Mouse (Mus musculus): ENCODE measurements around the gene Igfbp7. TPM values are rescaled to one million over a fixed set of nuclear protein-coding genes. Genes with fewer than 3 reads are reported as not detected.

The Igfbp7 gene
- polyA plus RNA-seq, 1 experiment from 2014 or later = 35.3 TPM

DNA sequence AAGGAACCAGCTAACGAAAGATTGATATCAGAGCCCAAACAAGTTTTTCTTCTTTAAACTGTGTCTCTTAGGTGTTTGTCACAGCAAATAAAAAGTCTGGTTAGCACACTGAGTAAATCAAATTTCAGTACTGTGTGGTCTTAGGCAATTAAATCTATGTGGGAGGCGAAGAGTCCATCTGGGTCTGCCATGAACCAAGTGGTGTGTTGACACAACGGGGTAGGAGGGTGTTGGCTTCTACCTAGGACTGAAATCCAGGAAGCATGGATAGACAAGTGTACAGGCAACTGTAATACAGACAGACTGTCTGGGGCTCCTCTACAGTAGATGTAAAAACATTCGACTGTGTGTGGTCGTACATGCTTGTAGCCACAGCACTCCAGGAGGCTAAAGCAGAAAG is 38.4 kb downstream of the Igfbp7 start:
- no peaks in the 10 kb centered on the region; the same call in 1 of the 2 replicates for H3K27me3 ChIP-seq (ENCODE audit: control insufficient read depth, insufficient read depth, low read length)
- H3K4me1 ChIP-seq (ENCODE audit: control insufficient read depth, insufficient read depth, low read length) = no peaks in the 10 kb centered on the region
- no peaks in the 10 kb centered on the region for H3K36me3 ChIP-seq (ENCODE audit: control insufficient read depth, insufficient read depth, low read length)
- no peak overlapping the region for H3K4me3 ChIP-seq (ENCODE audit: low read depth, low read length)
- H3K27ac ChIP-seq (ENCODE audit: low read depth, low read length) = no peak overlapping the region
- no peak overlapping the region for H3K9ac ChIP-seq (ENCODE audit: low read depth, low read length)
- H3K9me3 ChIP-seq (replicated peaks; ENCODE audit: control insufficient read depth, low read length) = no peaks in the 10 kb centered on the region
- no peak for ATAC-seq (replicated peaks; ENCODE audit: insufficient number of reproducible peaks, low FRiP score, low TSS enrichment)
- H3K4me2 ChIP-seq = no peak overlapping the region
- WGBS (ENCODE audit: insufficient replicate concordance) = 82% methylated on average over 5 of the region's 5 CpGs

DNA sequence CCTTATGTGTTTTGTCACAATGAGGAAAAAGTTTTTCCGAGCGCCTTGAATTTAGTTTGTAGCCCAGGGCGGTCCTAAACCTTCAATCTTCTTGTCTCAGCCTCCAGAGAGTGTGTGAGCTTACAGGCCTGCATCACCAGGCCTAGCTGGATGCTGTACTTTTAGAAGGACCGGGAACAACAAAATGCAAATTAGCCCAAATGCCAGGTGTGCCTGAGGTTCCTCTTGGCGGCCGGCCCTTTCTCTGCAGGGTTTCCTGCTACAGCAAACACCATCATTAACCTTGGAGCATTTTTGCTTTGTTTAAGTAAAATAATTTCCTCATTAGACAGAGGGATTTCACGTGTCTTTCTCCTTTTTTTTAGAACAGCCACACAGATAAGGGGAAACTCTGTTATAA is 39.6 kb downstream of the Igfbp7 start:
- Histone ChIP-seq H3K27ac (ENCODE audit: low read depth, low read length) (no peak overlapping the region), H3K4me2 (no peak overlapping the region), H3K9me3 (replicated peaks; ENCODE audit: control insufficient read depth, low read length) (no peaks in the 10 kb centered on the region), H3K9ac (ENCODE audit: low read depth, low read length) (no peak overlapping the region), H3K36me3 (ENCODE audit: control insufficient read depth, insufficient read depth, low read length) (no peaks in the 10 kb centered on the region), H3K27me3 (ENCODE audit: control insufficient read depth, insufficient read depth, low read length) (no peaks in the 10 kb centered on the region; the same call in 1 of the 2 replicates), H3K4me3 (ENCODE audit: low read depth, low read length) (no peak overlapping the region), H3K4me1 (ENCODE audit: control insufficient read depth, insufficient read depth, low read length) (no peaks in the 10 kb centered on the region)
- WGBS (ENCODE audit: insufficient replicate concordance) = 52% methylated on average over 7 of the region's 7 CpGs
- ATAC-seq (replicated peaks; ENCODE audit: insufficient number of reproducible peaks, low FRiP score, low TSS enrichment) = no peak

DNA sequence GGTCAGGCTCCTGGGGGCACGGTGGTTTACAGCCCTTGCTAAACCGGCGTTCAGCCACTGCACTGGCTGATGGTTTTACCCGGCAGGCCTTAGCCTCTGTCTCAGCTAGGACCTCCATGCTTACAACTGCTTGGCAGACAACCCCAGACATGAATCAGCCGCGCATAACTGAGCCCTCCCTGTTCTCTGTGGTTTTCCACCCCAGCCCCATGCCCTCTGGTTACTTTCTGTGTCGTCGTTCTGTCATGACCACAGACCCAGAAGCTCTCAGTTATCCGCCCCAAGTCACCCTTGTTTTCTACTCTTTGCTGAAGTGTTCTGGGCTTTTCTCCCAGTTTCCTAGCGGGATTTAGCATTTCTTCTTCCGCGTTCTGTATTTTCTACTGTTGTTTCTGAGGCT is 40.2 kb downstream of the Igfbp7 start:
- H3K9ac ChIP-seq (ENCODE audit: low read depth, low read length) = no peak overlapping the region
- H3K36me3 ChIP-seq (ENCODE audit: control insufficient read depth, insufficient read depth, low read length) = no peaks in the 10 kb centered on the region
- 59% methylated on average over 12 of the region's 12 CpGs for WGBS (ENCODE audit: insufficient replicate concordance)
- H3K4me2 ChIP-seq = no peak overlapping the region
- ATAC-seq (replicated peaks; ENCODE audit: insufficient number of reproducible peaks, low FRiP score, low TSS enrichment) = no peak
- H3K9me3 ChIP-seq (replicated peaks; ENCODE audit: control insufficient read depth, low read length) = no peaks in the 10 kb centered on the region
- no peak overlapping the region for H3K27ac ChIP-seq (ENCODE audit: low read depth, low read length)
- no peaks in the 10 kb centered on the region; the same call in 1 of the 2 replicates for H3K27me3 ChIP-seq (ENCODE audit: control insufficient read depth, insufficient read depth, low read length)
- no peak overlapping the region for H3K4me3 ChIP-seq (ENCODE audit: low read depth, low read length)
- H3K4me1 ChIP-seq (ENCODE audit: control insufficient read depth, insufficient read depth, low read length) = no peaks in the 10 kb centered on the region

DNA sequence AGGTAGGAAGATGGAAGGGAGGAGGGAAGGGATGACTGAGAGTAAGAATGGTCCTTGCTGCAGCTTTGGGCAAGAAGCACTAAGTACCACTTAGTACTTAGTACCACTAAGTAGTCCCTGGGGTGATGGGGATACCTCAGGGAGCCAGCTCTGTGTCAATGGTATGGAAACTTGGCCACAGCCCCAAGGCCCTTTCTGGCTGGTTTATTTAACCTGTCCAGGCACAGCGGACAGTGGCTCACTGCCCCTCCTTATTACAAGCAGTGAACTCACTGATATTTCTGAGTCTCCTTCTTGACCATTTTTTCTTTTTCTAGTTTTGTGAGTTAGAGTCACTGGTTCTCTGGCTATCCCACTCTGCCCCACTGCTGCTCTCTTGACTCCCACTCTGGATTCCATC is 40.7 kb downstream of the Igfbp7 start:
- Histone ChIP-seq H3K9ac (ENCODE audit: low read depth, low read length) (no peak overlapping the region), H3K4me3 (ENCODE audit: low read depth, low read length) (no peak overlapping the region), H3K27ac (ENCODE audit: low read depth, low read length) (no peak overlapping the region), H3K27me3 (ENCODE audit: control insufficient read depth, insufficient read depth, low read length) (no peaks in the 10 kb centered on the region; the same call in 1 of the 2 replicates), H3K9me3 (replicated peaks; ENCODE audit: control insufficient read depth, low read length) (no peaks in the 10 kb centered on the region), H3K36me3 (ENCODE audit: control insufficient read depth, insufficient read depth, low read length) (no peaks in the 10 kb centered on the region), H3K4me2 (no peak overlapping the region), H3K4me1 (ENCODE audit: control insufficient read depth, insufficient read depth, low read length) (no peaks in the 10 kb centered on the region)
- 78% methylated on average over 1 of the region's 1 CpGs for WGBS (ENCODE audit: insufficient replicate concordance)
- ATAC-seq (replicated peaks; ENCODE audit: insufficient number of reproducible peaks, low FRiP score, low TSS enrichment) = no peak

DNA sequence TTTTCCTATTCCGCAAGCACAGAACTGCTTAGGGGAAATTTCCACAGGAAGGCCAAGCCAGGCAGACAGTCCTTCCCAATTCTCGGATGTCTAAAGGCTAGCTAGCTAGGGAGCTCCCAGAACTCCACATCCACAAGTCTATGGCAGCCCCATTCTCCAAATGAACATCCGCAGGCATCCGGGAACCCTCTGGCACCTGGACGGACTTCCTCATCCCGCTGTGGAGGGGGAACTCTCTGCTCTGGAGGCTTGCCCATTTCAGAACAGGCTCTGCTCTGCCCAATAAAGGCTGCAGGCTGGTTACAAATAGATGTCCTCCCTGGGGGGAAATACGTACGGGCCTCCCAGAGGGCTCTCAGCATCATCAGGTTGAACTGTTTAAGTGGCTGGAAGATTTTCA is 41.5 kb downstream of the Igfbp7 start:
- Histone ChIP-seq H3K27ac (ENCODE audit: low read depth, low read length) (no peak overlapping the region), H3K36me3 (ENCODE audit: control insufficient read depth, insufficient read depth, low read length) (no peaks in the 10 kb centered on the region), H3K27me3 (ENCODE audit: control insufficient read depth, insufficient read depth, low read length) (no peaks in the 10 kb centered on the region; the same call in 1 of the 2 replicates), H3K9me3 (replicated peaks; ENCODE audit: control insufficient read depth, low read length) (no peaks in the 10 kb centered on the region), H3K4me3 (ENCODE audit: low read depth, low read length) (no peak overlapping the region), H3K9ac (ENCODE audit: low read depth, low read length) (0 out of 2 replicates have a peak overlapping the region, but pooled peaks have one; percentile 39), H3K4me1 (ENCODE audit: control insufficient read depth, insufficient read depth, low read length) (no peaks in the 10 kb centered on the region), H3K4me2 (no peak overlapping the region)
- WGBS (ENCODE audit: insufficient replicate concordance) = 86% methylated on average over 8 of the region's 8 CpGs
- no peak for ATAC-seq (replicated peaks; ENCODE audit: insufficient number of reproducible peaks, low FRiP score, low TSS enrichment)

DNA sequence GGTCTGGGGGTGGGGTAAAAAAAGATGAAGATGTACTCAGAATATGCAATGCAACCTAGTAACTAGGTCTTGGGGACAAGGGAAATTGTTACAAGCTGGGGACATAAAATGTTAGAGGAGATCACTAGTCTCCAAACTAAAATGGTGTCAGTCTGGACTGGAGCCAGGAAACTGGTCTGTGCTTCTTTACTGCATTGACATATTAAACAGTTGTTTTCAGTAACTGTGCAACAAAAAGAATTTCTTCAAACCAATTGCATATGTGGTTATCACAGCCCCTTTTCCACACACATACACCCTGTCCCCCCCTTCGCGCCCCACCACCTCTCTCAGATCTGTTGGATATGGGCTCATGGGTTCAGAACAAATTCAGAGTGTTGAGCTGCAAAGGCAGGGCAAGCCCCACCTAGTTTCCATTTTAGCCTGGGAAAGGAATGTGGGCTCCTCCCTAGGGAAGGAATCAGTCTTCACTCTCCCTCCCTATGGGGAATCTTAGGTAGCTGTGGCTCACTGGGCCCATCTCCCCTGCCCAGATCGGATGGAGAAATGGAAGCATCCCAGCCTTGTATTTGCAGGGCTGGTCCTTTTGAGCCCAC is 43.3 kb downstream of the Igfbp7 start:
- Histone ChIP-seq H3K4me1 (ENCODE audit: control insufficient read depth, insufficient read depth, low read length) (no peaks in the 10 kb centered on the region), H3K4me3 (ENCODE audit: low read depth, low read length) (no peak overlapping the region), H3K36me3 (ENCODE audit: control insufficient read depth, insufficient read depth, low read length) (no peaks in the 10 kb centered on the region), H3K9ac (ENCODE audit: low read depth, low read length) (no peak overlapping the region), H3K27me3 (ENCODE audit: control insufficient read depth, insufficient read depth, low read length) (no peaks in the 10 kb centered on the region; the same call in 1 of the 2 replicates), H3K4me2 (no peak overlapping the region), H3K27ac (ENCODE audit: low read depth, low read length) (no peak overlapping the region), H3K9me3 (replicated peaks; ENCODE audit: control insufficient read depth, low read length) (no peaks in the 10 kb centered on the region)
- ATAC-seq (replicated peaks; ENCODE audit: insufficient number of reproducible peaks, low FRiP score, low TSS enrichment) = no peak
- 82% methylated on average over 3 of the region's 3 CpGs for WGBS (ENCODE audit: insufficient replicate concordance)

DNA sequence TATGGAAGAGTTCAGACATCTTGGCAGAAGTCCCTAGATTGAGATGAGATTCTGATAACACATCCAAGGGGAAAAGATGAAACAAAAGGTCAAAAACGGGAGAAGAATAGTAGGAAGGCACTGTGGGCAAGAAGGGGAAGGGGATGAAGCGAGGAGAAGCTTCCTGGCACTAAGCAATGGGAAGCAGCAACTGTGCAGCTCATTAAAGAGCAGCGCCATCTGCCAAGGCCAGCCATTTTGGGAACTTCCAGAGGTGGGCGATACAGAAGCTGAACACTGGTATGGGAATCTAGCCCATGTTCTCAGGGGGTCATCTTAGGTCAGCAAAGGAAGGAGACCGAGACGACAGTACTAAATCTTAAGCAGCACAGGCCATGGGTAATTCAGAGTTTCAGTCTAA is 44.2 kb downstream of the Igfbp7 start:
- H3K27ac ChIP-seq (ENCODE audit: low read depth, low read length) = no peak overlapping the region
- H3K4me3 ChIP-seq (ENCODE audit: low read depth, low read length) = no peak overlapping the region
- no peaks in the 10 kb centered on the region for H3K4me1 ChIP-seq (ENCODE audit: control insufficient read depth, insufficient read depth, low read length)
- no peak overlapping the region for H3K9ac ChIP-seq (ENCODE audit: low read depth, low read length)
- H3K36me3 ChIP-seq (ENCODE audit: control insufficient read depth, insufficient read depth, low read length) = no peaks in the 10 kb centered on the region
- H3K4me2 ChIP-seq = no peak overlapping the region
- no peaks in the 10 kb centered on the region for H3K9me3 ChIP-seq (replicated peaks; ENCODE audit: control insufficient read depth, low read length)
- ATAC-seq (replicated peaks; ENCODE audit: insufficient number of reproducible peaks, low FRiP score, low TSS enrichment) = no peak
- 87% methylated on average over 6 of the region's 6 CpGs for WGBS (ENCODE audit: insufficient replicate concordance)
- H3K27me3 ChIP-seq (ENCODE audit: control insufficient read depth, insufficient read depth, low read length) = no peaks in the 10 kb centered on the region; the same call in 1 of the 2 replicates

DNA sequence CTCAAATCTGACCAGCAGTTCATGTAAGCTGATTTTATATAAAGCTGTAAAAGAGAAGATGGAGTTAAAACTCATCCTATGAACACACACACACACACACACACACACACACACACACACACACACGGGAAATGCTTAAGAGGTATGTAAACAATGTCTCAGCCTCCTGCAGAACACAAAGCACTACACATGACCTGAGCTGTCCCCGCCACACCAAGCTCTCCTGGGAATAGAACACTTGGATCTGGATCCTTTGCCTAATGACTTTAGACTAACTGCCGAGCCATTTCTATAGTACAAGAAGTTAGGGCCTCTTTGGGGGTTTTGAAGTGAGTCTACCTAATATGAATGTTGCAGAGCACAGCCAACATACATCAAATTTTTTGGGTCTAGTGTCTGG is 45.7 kb downstream of the Igfbp7 start:
- Histone ChIP-seq H3K9ac (ENCODE audit: low read depth, low read length) (no peak overlapping the region), H3K27ac (ENCODE audit: low read depth, low read length) (no peak overlapping the region), H3K4me1 (ENCODE audit: control insufficient read depth, insufficient read depth, low read length) (peaks cover 7% of the 10 kb centered on the region), H3K4me3 (ENCODE audit: low read depth, low read length) (no peak overlapping the region), H3K27me3 (ENCODE audit: control insufficient read depth, insufficient read depth, low read length) (no peaks in the 10 kb centered on the region; the same call in 1 of the 2 replicates), H3K36me3 (ENCODE audit: control insufficient read depth, insufficient read depth, low read length) (no peaks in the 10 kb centered on the region), H3K9me3 (replicated peaks; ENCODE audit: control insufficient read depth, low read length) (no peaks in the 10 kb centered on the region), H3K4me2 (no peak overlapping the region)
- no peak for ATAC-seq (replicated peaks; ENCODE audit: insufficient number of reproducible peaks, low FRiP score, low TSS enrichment)
- 65% methylated on average over 3 of the region's 3 CpGs for WGBS (ENCODE audit: insufficient replicate concordance)

DNA sequence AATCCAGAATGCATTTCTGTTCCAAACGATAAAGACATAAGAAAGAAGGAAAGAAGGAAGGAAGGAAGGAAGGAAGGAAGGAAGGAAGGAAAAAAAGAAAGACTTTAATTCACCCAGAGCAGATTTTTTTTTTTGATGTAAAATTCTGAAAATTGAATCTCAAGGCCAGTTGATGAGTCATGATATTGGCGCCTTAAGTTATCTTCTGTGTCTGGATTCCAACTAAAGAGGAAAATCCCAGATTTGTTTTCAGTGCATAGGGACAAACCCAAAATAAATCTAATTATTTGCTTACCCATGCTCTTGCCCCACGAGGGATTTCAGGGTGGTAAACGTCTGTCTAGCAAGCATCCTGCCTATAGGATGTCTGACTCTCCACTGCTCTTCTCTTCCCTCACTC is 46.8 kb downstream of the Igfbp7 start:
- no peak overlapping the region for H3K4me2 ChIP-seq
- no peaks in the 10 kb centered on the region for H3K9me3 ChIP-seq (replicated peaks; ENCODE audit: control insufficient read depth, low read length)
- 57% methylated on average over 4 of the region's 4 CpGs for WGBS (ENCODE audit: insufficient replicate concordance)

More for the DNA sequence above, 46.8 kb downstream of the Igfbp7 start:
- Histone ChIP-seq H3K4me1 (ENCODE audit: control insufficient read depth, insufficient read depth, low read length) (peaks cover 7% of the 10 kb centered on the region), H3K27me3 (ENCODE audit: control insufficient read depth, insufficient read depth, low read length) (no peaks in the 10 kb centered on the region), H3K27ac (ENCODE audit: low read depth, low read length) (no peak overlapping the region), H3K9ac (ENCODE audit: low read depth, low read length) (no peak overlapping the region), H3K36me3 (ENCODE audit: control insufficient read depth, insufficient read depth, low read length) (no peaks in the 10 kb centered on the region), H3K4me3 (ENCODE audit: low read depth, low read length) (no peak overlapping the region)
- ATAC-seq (replicated peaks; ENCODE audit: insufficient number of reproducible peaks, low FRiP score, low TSS enrichment) = no peak
